Mouse (Mus musculus): ENCODE measurements at regions not wholly inside any gene's neighbourhood (a gene's known extent, or its start where the extent isn't known, plus 50 kb on each side); places are given as distances from the start of the nearest gene placed in this dataset.

- Histone ChIP-seq H3K36me3 (ENCODE audit: control insufficient read depth, insufficient read depth) (no peaks in the 10 kb centered on the region), H3K4me3 (ENCODE audit: insufficient read depth, poor library complexity, severe bottlenecking) (no peak overlapping the region), H3K79me2 (ENCODE audit: control insufficient read depth, insufficient read depth) (no peaks in the 10 kb centered on the region), H3ac (ENCODE audit: control insufficient read depth, insufficient read length, low read depth) (no peak overlapping the region), H3K27me3 (ENCODE audit: control insufficient read depth, insufficient read depth, insufficient read length) (no peaks in the 10 kb centered on the region), H3K79me3 (ENCODE audit: low read depth) (no peaks in the 10 kb centered on the region)
- no peak for TF ChIP-seq CTCF (IDR thresholded peaks at IDR 0.05; ENCODE audit: control insufficient read depth, insufficient read depth, insufficient read length)
- TF ChIP-seq USF1 (IDR thresholded peaks at IDR 0.05; ENCODE audit: low read depth), result no peak
- TF ChIP-seq MAX (IDR thresholded peaks at IDR 0.05), result no peak
- TF ChIP-seq MYOG (IDR thresholded peaks at IDR 0.05; ENCODE audit: control insufficient read depth, extremely low read depth, insufficient read length), result no peak
- no peak for TF ChIP-seq FOSL1 (IDR thresholded peaks at IDR 0.05; ENCODE audit: insufficient read depth, low read length, poor library complexity, severe bottlenecking)
- TF ChIP-seq MYOD1 (IDR thresholded peaks at IDR 0.05; ENCODE audit: control insufficient read depth, insufficient read length, low read depth), result no peak
- no peak for TF ChIP-seq CEBPB (IDR thresholded peaks at IDR 0.05; ENCODE audit: low read depth)
Observed at GRCm38 (mm10) chr17:62280201-62280600, 600.9 kb downstream of the Efna5 start.

- Histone ChIP-seq H3K27me3 (ENCODE audit: control insufficient read depth, insufficient read depth, insufficient read length) (no peaks in the 10 kb centered on the region), H3ac (ENCODE audit: control insufficient read depth, insufficient read length, low read depth) (no peak overlapping the region), H3K79me3 (ENCODE audit: low read depth) (no peaks in the 10 kb centered on the region), H3K36me3 (ENCODE audit: control insufficient read depth, insufficient read depth) (no peaks in the 10 kb centered on the region), H3K4me3 (ENCODE audit: insufficient read depth, poor library complexity, severe bottlenecking) (no peak overlapping the region), H3K79me2 (ENCODE audit: control insufficient read depth, insufficient read depth) (no peaks in the 10 kb centered on the region)
- no peak for TF ChIP-seq MAX (IDR thresholded peaks at IDR 0.05)
- no peak for TF ChIP-seq FOSL1 (IDR thresholded peaks at IDR 0.05; ENCODE audit: insufficient read depth, low read length, poor library complexity, severe bottlenecking)
- TF ChIP-seq MYOG (IDR thresholded peaks at IDR 0.05; ENCODE audit: control insufficient read depth, extremely low read depth, insufficient read length), result no peak
- no peak for TF ChIP-seq MYOD1 (IDR thresholded peaks at IDR 0.05; ENCODE audit: control insufficient read depth, insufficient read length, low read depth)
- TF ChIP-seq CTCF (IDR thresholded peaks at IDR 0.05; ENCODE audit: control insufficient read depth, insufficient read depth, insufficient read length), result no peak
- TF ChIP-seq USF1 (IDR thresholded peaks at IDR 0.05; ENCODE audit: low read depth), result no peak
- TF ChIP-seq CEBPB (IDR thresholded peaks at IDR 0.05; ENCODE audit: low read depth), result no peak
Observed at GRCm38 (mm10) chr17:62271399-62271798, 609.7 kb downstream of the Efna5 start.

GRCm38 (mm10) chr17:62269279-62269678, 611.8 kb downstream of the Efna5 start:
- no peaks in the 10 kb centered on the region for H3K27me3 ChIP-seq (ENCODE audit: control insufficient read depth, insufficient read depth, insufficient read length)
- no peaks in the 10 kb centered on the region for H3K79me3 ChIP-seq (ENCODE audit: low read depth)

GRCm38 (mm10) chr17:62253448-62253847, 627.7 kb downstream of the Efna5 start:
- no peaks in the 10 kb centered on the region for H3K79me2 ChIP-seq (ENCODE audit: control insufficient read depth, insufficient read depth)
- H3ac ChIP-seq (ENCODE audit: control insufficient read depth, insufficient read length, low read depth), result no peak overlapping the region
- H3K4me3 ChIP-seq (ENCODE audit: insufficient read depth, poor library complexity, severe bottlenecking), result no peak overlapping the region
- H3K27me3 ChIP-seq (ENCODE audit: control insufficient read depth, insufficient read depth, insufficient read length), result no peaks in the 10 kb centered on the region
- no peak for TF ChIP-seq MYOD1 (IDR thresholded peaks at IDR 0.05; ENCODE audit: control insufficient read depth, insufficient read length, low read depth)
- TF ChIP-seq CTCF (IDR thresholded peaks at IDR 0.05; ENCODE audit: control insufficient read depth, insufficient read depth, insufficient read length), result no peak
- no peak for TF ChIP-seq CEBPB (IDR thresholded peaks at IDR 0.05; ENCODE audit: low read depth)
- TF ChIP-seq MYOG (IDR thresholded peaks at IDR 0.05; ENCODE audit: control insufficient read depth, extremely low read depth, insufficient read length), result no peak
- no peak for TF ChIP-seq FOSL1 (IDR thresholded peaks at IDR 0.05; ENCODE audit: insufficient read depth, low read length, poor library complexity, severe bottlenecking)
- no peak for TF ChIP-seq USF1 (IDR thresholded peaks at IDR 0.05; ENCODE audit: low read depth)
- no peak for TF ChIP-seq MAX (IDR thresholded peaks at IDR 0.05)
- H3K79me3 ChIP-seq (ENCODE audit: low read depth), result no peaks in the 10 kb centered on the region
- H3K36me3 ChIP-seq (ENCODE audit: control insufficient read depth, insufficient read depth), result no peaks in the 10 kb centered on the region

More at GRCm38 (mm10) chr17:62269279-62269678, 611.8 kb downstream of the Efna5 start:
- Histone ChIP-seq H3ac (ENCODE audit: control insufficient read depth, insufficient read length, low read depth) (no peak overlapping the region), H3K36me3 (ENCODE audit: control insufficient read depth, insufficient read depth) (no peaks in the 10 kb centered on the region), H3K4me3 (ENCODE audit: insufficient read depth, poor library complexity, severe bottlenecking) (no peak overlapping the region), H3K79me2 (ENCODE audit: control insufficient read depth, insufficient read depth) (no peaks in the 10 kb centered on the region)
- no peak for TF ChIP-seq MAX (IDR thresholded peaks at IDR 0.05)
- no peak for TF ChIP-seq CTCF (IDR thresholded peaks at IDR 0.05; ENCODE audit: control insufficient read depth, insufficient read depth, insufficient read length)
- no peak for TF ChIP-seq CEBPB (IDR thresholded peaks at IDR 0.05; ENCODE audit: low read depth)
- no peak for TF ChIP-seq FOSL1 (IDR thresholded peaks at IDR 0.05; ENCODE audit: insufficient read depth, low read length, poor library complexity, severe bottlenecking)
- no peak for TF ChIP-seq MYOD1 (IDR thresholded peaks at IDR 0.05; ENCODE audit: control insufficient read depth, insufficient read length, low read depth)
- TF ChIP-seq USF1 (IDR thresholded peaks at IDR 0.05; ENCODE audit: low read depth), result no peak
- TF ChIP-seq MYOG (IDR thresholded peaks at IDR 0.05; ENCODE audit: control insufficient read depth, extremely low read depth, insufficient read length), result no peak

- TF ChIP-seq MYOG (IDR thresholded peaks at IDR 0.05; ENCODE audit: control insufficient read depth, extremely low read depth, insufficient read length) (no peak), CTCF (IDR thresholded peaks at IDR 0.05; ENCODE audit: control insufficient read depth, insufficient read depth, insufficient read length) (no peak), MAX (IDR thresholded peaks at IDR 0.05) (no peak), CEBPB (IDR thresholded peaks at IDR 0.05; ENCODE audit: low read depth) (no peak), MYOD1 (IDR thresholded peaks at IDR 0.05; ENCODE audit: control insufficient read depth, insufficient read length, low read depth) (no peak), FOSL1 (IDR thresholded peaks at IDR 0.05; ENCODE audit: insufficient read depth, low read length, poor library complexity, severe bottlenecking) (no peak), USF1 (IDR thresholded peaks at IDR 0.05; ENCODE audit: low read depth) (no peak)
Observed at GRCm38 (mm10) chr17:62248011-62248410, 633.1 kb downstream of the Efna5 start.

GRCm38 (mm10) chr17:62246650-62247049, 634.5 kb downstream of the Efna5 start:
- no peaks in the 10 kb centered on the region for H3K79me3 ChIP-seq (ENCODE audit: low read depth)
- no peak for TF ChIP-seq CEBPB (IDR thresholded peaks at IDR 0.05; ENCODE audit: low read depth)
- peak; percentile 8 for TF ChIP-seq USF1 (IDR thresholded peaks at IDR 0.05; ENCODE audit: low read depth)
- no peak for TF ChIP-seq MYOG (IDR thresholded peaks at IDR 0.05; ENCODE audit: control insufficient read depth, extremely low read depth, insufficient read length)
- no peak for TF ChIP-seq MYOD1 (IDR thresholded peaks at IDR 0.05; ENCODE audit: control insufficient read depth, insufficient read length, low read depth)
- TF ChIP-seq FOSL1 (IDR thresholded peaks at IDR 0.05; ENCODE audit: insufficient read depth, low read length, poor library complexity, severe bottlenecking), result no peak
- TF ChIP-seq CTCF (IDR thresholded peaks at IDR 0.05; ENCODE audit: control insufficient read depth, insufficient read depth, insufficient read length), result no peak
- TF ChIP-seq MAX (IDR thresholded peaks at IDR 0.05), result no peak
- H3K4me3 ChIP-seq (ENCODE audit: insufficient read depth, poor library complexity, severe bottlenecking), result no peak overlapping the region
- H3ac ChIP-seq (ENCODE audit: control insufficient read depth, insufficient read length, low read depth), result no peak overlapping the region
- H3K36me3 ChIP-seq (ENCODE audit: control insufficient read depth, insufficient read depth), result no peaks in the 10 kb centered on the region
- no peaks in the 10 kb centered on the region for H3K79me2 ChIP-seq (ENCODE audit: control insufficient read depth, insufficient read depth)
- no peaks in the 10 kb centered on the region for H3K27me3 ChIP-seq (ENCODE audit: control insufficient read depth, insufficient read depth, insufficient read length)

More at GRCm38 (mm10) chr17:62248011-62248410, 633.1 kb downstream of the Efna5 start:
- H3ac ChIP-seq (ENCODE audit: control insufficient read depth, insufficient read length, low read depth), result no peak overlapping the region
- no peaks in the 10 kb centered on the region for H3K36me3 ChIP-seq (ENCODE audit: control insufficient read depth, insufficient read depth)
- no peaks in the 10 kb centered on the region for H3K27me3 ChIP-seq (ENCODE audit: control insufficient read depth, insufficient read depth, insufficient read length)
- H3K4me3 ChIP-seq (ENCODE audit: insufficient read depth, poor library complexity, severe bottlenecking), result no peak overlapping the region
- no peaks in the 10 kb centered on the region for H3K79me3 ChIP-seq (ENCODE audit: low read depth)
- H3K79me2 ChIP-seq (ENCODE audit: control insufficient read depth, insufficient read depth), result no peaks in the 10 kb centered on the region
